ENCODE assay signal across 15 mouse cellular contexts in genomic region chr4:82297562-82297961, GRCm38 (mm10).
"Had no signal": no experiment of that assay in that cellular context is flagged by ENCODE, and none has a peak within 500 bp of the region (broad histone marks: within the 10 kb centered on the region; RNA-seq: fewer than 3 reads in every experiment).

No protein-coding gene starts in this region.

- DNase-seq: kidney, postnatal 10 days; kidney, postnatal 36 days; layer of hippocampus, adult 9-11 months; liver, postnatal 0 days; lung, embryonic 14.5 days; midbrain, embryonic 14.5 days; thymus, adult 18-20 months; thymus, postnatal 36 days had no signal

- H3K4me2 ChIP-seq: kidney, embryonic 15.5 days; limb, embryonic 12.5 days; limb, embryonic 15.5 days; liver, embryonic 11.5 days; lung, embryonic 14.5 days had no signal

- H3K9ac ChIP-seq: kidney, embryonic 15.5 days; limb, embryonic 12.5 days; limb, embryonic 15.5 days; liver, embryonic 14.5 days; liver, postnatal 0 days; lung, embryonic 14.5 days had no signal

- H3K27ac ChIP-seq: kidney, embryonic 15.5 days; limb, embryonic 12.5 days; limb, embryonic 15.5 days; liver, embryonic 14.5 days; macrophage had no signal

- H3K9me3 ChIP-seq: kidney, embryonic 15.5 days; limb, embryonic 12.5 days; limb, embryonic 15.5 days had no signal

- H3K27me3 ChIP-seq: kidney, embryonic 15.5 days; limb, embryonic 12.5 days; limb, embryonic 15.5 days had no signal

- H3K4me1 ChIP-seq: kidney, embryonic 15.5 days had no signal

- H3K4me3 ChIP-seq: kidney, embryonic 15.5 days; limb, embryonic 12.5 days; limb, embryonic 15.5 days had no signal

- ATAC-seq: liver, postnatal 0 days; lung, postnatal 0 days had no signal
